Mouse (Mus musculus) liver, embryonic 16.5 days (tissue): ENCODE measurements around the gene Tmem104. TPM values are rescaled to one million over a fixed set of nuclear protein-coding genes. Genes with fewer than 3 reads are reported as not detected.

Experiments used
- ATAC-seq: fragments of 200-750 bp; cut with Nextera tagmentation; 2 replicates; pipeline ENCODE4 v1.8.0; 2017; ENCODE audit warnings: low read depth, mild to moderate bottlenecking, moderate number of reproducible peaks, moderate library complexity
- H3K27ac ChIP-seq: fragments of 300-500 bp; sonication (generic); 2 replicates; pipeline ENCODE4 v1.5.1; 2014; ENCODE audit warnings: mild to moderate bottlenecking, low read length
- H3K27me3 ChIP-seq: fragments of 300-500 bp; sonication (generic); 2 replicates; pipeline ENCODE4 v1.6.1; 2014; ENCODE audit warnings: low read depth, low read length, mixed read lengths; ENCODE audit not compliant: control insufficient read depth, insufficient read depth
- H3K36me3 ChIP-seq: fragments of 300-500 bp; sonication (generic); 2 replicates; pipeline ENCODE4 v1.6.1; 2014; ENCODE audit warnings: mild to moderate bottlenecking; ENCODE audit not compliant: control insufficient read depth, insufficient read depth
- H3K4me1 ChIP-seq: fragments of 300-500 bp; sonication (generic); 2 replicates; pipeline ENCODE4 v1.6.1; 2014; ENCODE audit warnings: low read depth, low read length, mixed read lengths; ENCODE audit not compliant: control insufficient read depth
- H3K4me2 ChIP-seq: fragments of 300-500 bp; sonication (generic); 2 replicates; pipeline ENCODE4 v1.6.1; 2014; ENCODE audit warnings: low read depth, low read length, mixed read lengths
- H3K4me3 ChIP-seq: fragments of 300-500 bp; sonication (generic); 2 replicates; pipeline ENCODE4 v1.5.1; 2014; ENCODE audit warnings: low read depth, mild to moderate bottlenecking, low read length
- H3K9ac ChIP-seq: fragments of 300-500 bp; sonication (generic); 2 replicates; pipeline ENCODE4 v1.6.1; 2014; ENCODE audit warnings: low read depth, low read length
- H3K9me3 ChIP-seq: fragments of 300-500 bp; sonication (generic); replicated peaks from 2 replicates; pipeline ENCODE4 v1.6.1; 2016; ENCODE audit warnings: low read length; ENCODE audit not compliant: control insufficient read depth
- WGBS: fragments of 180-500 bp; shearing (Covaris S2); extraction: QIAGEN DNeasy Blood & Tissue Kit; methylation state at CpG from one replicate; pipeline ENCODE4 v1.1.7; 2014; ENCODE audit not compliant: insufficient replicate concordance; 5-methylcytosine and 5-hydroxymethylcytosine counted together
- polyA plus RNA-seq: library from polyadenylated mRNA; unstranded; fragments of >200 nt; fragmentation: Nextera tagmentation; extraction: Ambion mirVana; gene quantifications from 2 replicates; pipeline ENCODE4 v1.2.1, GENCODE M21; 2015

The Tmem104 gene
- polyA plus RNA-seq, 1 experiment from 2014 or later, result 6.4 TPM

- under 1% methylated on average over 5 of the region's 5 CpGs for WGBS
- H3K4me3 ChIP-seq, result no peak overlapping the region
- no peaks in the 10 kb centered on the region for H3K36me3 ChIP-seq
- H3K4me1 ChIP-seq, result peaks cover 10% of the 10 kb centered on the region
- ATAC-seq, result no peak
- no peak overlapping the region for H3K9ac ChIP-seq
- H3K4me2 ChIP-seq, result no peak overlapping the region
- peaks cover 14% of the 10 kb centered on the region for H3K27me3 ChIP-seq
- H3K9me3 ChIP-seq, result no peaks in the 10 kb centered on the region
- no peak overlapping the region for H3K27ac ChIP-seq
Observed at GRCm38 (mm10) chr11:115155053-115155634, 32.1 kb upstream of the Tmem104 start.

GRCm38 (mm10) chr11:115157933-115158719 lies 29.2 kb upstream of the Tmem104 start:
- Histone ChIP-seq H3K9ac (no peak overlapping the region), H3K4me3 (no peak overlapping the region), H3K9me3 (no peaks in the 10 kb centered on the region), H3K27ac (peak overlapping the region; percentile 4), H3K36me3 (no peaks in the 10 kb centered on the region), H3K4me2 (0 out of 2 replicates have a peak overlapping the region, but pooled peaks have one; percentile 3), H3K4me1 (peaks cover 29% of the 10 kb centered on the region), H3K27me3 (peaks cover 11% of the 10 kb centered on the region)
- WGBS, result 10% methylated on average over 12 of the region's 12 CpGs
- no peak for ATAC-seq

- ATAC-seq, result no peak
- WGBS, result 56% methylated on average over 11 of the region's 11 CpGs
Observed at GRCm38 (mm10) chr11:115160016-115160797, 27.1 kb upstream of the Tmem104 start.

GRCm38 (mm10) chr11:115160883-115161577 lies 26.3 kb upstream of the Tmem104 start:
- peak overlapping the region; percentile 57 for H3K27ac ChIP-seq

More at GRCm38 (mm10) chr11:115160016-115160797, 27.1 kb upstream of the Tmem104 start:
- Histone ChIP-seq H3K27ac (no peak overlapping the region), H3K9me3 (no peaks in the 10 kb centered on the region), H3K4me1 (peaks cover 19% of the 10 kb centered on the region), H3K4me2 (no peak overlapping the region), H3K9ac (no peak overlapping the region), H3K36me3 (no peaks in the 10 kb centered on the region), H3K27me3 (peaks cover 17% of the 10 kb centered on the region), H3K4me3 (no peak overlapping the region)

DNA sequence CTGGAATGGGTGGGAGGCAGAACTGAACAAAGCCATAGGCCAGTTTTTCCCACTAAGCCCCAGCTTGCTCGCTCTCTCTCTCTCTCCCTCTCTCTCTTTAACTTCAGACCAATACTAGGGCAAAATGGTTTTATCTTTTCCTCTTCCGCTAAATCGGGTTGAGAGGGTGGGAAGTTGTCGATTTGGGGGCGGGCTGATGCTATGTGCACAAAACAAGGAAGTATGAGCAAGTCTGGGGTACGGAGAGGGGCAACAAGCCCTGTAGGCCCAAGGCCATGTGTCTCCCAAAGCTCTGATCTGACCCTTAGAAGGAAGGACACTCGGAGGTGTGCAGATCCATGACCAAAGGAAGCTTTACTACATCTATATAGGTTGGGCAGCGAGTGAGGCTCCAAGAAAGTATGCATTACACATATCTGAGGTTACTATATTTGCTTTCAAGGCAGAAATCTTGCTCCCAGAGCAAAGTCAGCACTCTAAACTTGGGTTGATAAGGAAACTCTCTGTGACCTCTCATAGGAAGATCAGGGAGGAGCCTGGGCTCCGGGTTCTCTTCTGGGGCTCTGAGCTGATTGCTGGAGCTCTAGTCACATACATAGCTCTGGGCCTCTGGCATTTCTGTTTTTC lies 25.6 kb upstream of the Tmem104 start:
- H3K27ac ChIP-seq, result peak overlapping the region; percentile 57
- no peaks in the 10 kb centered on the region for H3K9me3 ChIP-seq
- H3K36me3 ChIP-seq, result no peaks in the 10 kb centered on the region
- H3K27me3 ChIP-seq, result peaks cover 16% of the 10 kb centered on the region
- no peak overlapping the region for H3K9ac ChIP-seq
- no peak overlapping the region for H3K4me3 ChIP-seq
- 17% methylated on average over 9 of the region's 9 CpGs for WGBS
- H3K4me2 ChIP-seq, result no peak overlapping the region
- peaks cover 24% of the 10 kb centered on the region for H3K4me1 ChIP-seq
- no peak for ATAC-seq

More at GRCm38 (mm10) chr11:115160883-115161577, 26.3 kb upstream of the Tmem104 start:
- H3K9me3 ChIP-seq, result no peaks in the 10 kb centered on the region
- 20% methylated on average over 10 of the region's 10 CpGs for WGBS
- no peak overlapping the region for H3K4me2 ChIP-seq
- H3K27me3 ChIP-seq, result peaks cover 16% of the 10 kb centered on the region
- H3K9ac ChIP-seq, result no peak overlapping the region
- no peak for ATAC-seq
- H3K36me3 ChIP-seq, result no peaks in the 10 kb centered on the region
- H3K4me1 ChIP-seq, result peaks cover 19% of the 10 kb centered on the region
- H3K4me3 ChIP-seq, result no peak overlapping the region

GRCm38 (mm10) chr11:115162205-115162601 lies 25.1 kb upstream of the Tmem104 start:
- Histone ChIP-seq H3K9ac (peak overlapping the region; percentile 60), H3K27ac (peak overlapping the region; percentile 66), H3K27me3 (peaks cover 16% of the 10 kb centered on the region), H3K4me3 (peak overlapping the region; percentile 85), H3K36me3 (no peaks in the 10 kb centered on the region), H3K4me2 (peak overlapping the region; percentile 91), H3K9me3 (no peaks in the 10 kb centered on the region), H3K4me1 (peaks cover 27% of the 10 kb centered on the region)
- no peak for ATAC-seq
- WGBS, result 25% methylated on average over 9 of the region's 9 CpGs

DNA sequence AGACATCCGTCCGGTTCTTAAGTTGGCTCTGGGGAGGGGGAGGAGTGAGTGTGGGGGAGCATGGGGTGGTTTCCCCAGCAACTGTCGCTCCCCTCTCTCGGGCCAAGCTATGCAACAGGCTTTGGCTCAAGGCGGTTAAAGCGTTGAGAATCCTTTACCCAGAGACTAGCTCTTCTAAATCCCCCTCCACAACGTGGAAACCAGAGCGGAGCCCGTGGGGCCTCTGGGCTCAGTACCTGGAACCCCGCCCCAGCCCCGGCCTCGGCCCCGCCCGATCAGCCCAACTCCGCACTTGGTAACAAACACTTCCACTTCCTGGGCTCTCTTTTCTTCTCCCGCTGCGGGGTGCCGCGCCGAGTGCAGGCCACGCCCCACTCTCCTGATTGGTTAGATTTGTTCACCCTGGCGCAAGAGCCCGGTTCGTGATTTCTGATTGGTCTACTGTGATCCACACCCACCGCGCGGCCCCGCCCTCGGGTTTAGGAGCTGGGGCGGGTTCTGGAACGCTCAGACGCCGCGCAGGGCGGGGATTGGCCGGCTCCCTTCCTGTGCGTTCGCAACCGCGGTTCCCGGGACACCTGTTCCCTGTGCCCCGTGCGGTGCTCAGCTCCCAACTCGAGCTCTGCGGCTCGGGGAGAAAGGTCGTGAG lies 24.3 kb upstream of the Tmem104 start, which contains the start of gene Slc9a3r1:
TSS of gene Slc9a3r1 (plus strand) at position 510 of the 649 bp plus-strand sequence.
- peak within 1 kb of the TSS; percentile 91 for H3K4me2 ChIP-seq
- peak within 1 kb of the TSS; percentile 66 for H3K27ac ChIP-seq
- no peaks in the 10 kb centered on the region for H3K36me3 ChIP-seq
- H3K4me3 ChIP-seq, result peak within 1 kb of the TSS; percentile 85
- peak within 1 kb of the TSS; percentile 78 for H3K9ac ChIP-seq
- peaks cover 34% of the 10 kb centered on the region for H3K4me1 ChIP-seq
- H3K9me3 ChIP-seq, result no peaks in the 10 kb centered on the region
- under 1% methylated on average over 47 of the region's 47 CpGs for WGBS
- ATAC-seq, result peak; percentile 94
- peaks cover 16% of the 10 kb centered on the region for H3K27me3 ChIP-seq
